Mouse (Mus musculus) embryo, embryonic 10 days (tissue): Measurements from ENCODE around the gene E130218I03Rik.

Experiments used
- DNase-seq: peaks from one replicate; pipeline ENCODE4 v3.0.0-alpha.2; 2015; ENCODE audit warnings: low spot score

The E130218I03Rik gene

DNA sequence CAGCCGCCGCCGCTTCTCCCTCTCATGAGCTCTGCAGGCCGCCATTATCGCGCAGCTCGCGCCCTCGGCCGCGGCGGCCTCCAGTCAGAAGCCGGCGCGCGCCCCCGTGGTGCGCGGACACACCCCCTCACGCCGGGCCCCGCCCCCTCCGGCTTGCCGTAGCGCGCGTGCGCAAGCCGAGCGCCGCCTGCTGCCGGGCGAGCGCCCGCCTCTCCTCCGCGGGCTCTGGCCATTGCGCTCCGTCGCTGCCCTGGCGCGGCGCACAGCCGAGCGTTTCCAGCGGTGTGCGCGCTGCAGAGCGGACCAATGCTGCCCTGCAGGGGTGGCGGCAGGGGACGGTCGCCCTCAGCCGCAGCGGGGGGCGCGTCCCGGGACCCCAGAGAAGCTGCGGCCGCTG lies 43.7 kb downstream of the E130218I03Rik start:
- DNase-seq: peak; percentile 89

DNA sequence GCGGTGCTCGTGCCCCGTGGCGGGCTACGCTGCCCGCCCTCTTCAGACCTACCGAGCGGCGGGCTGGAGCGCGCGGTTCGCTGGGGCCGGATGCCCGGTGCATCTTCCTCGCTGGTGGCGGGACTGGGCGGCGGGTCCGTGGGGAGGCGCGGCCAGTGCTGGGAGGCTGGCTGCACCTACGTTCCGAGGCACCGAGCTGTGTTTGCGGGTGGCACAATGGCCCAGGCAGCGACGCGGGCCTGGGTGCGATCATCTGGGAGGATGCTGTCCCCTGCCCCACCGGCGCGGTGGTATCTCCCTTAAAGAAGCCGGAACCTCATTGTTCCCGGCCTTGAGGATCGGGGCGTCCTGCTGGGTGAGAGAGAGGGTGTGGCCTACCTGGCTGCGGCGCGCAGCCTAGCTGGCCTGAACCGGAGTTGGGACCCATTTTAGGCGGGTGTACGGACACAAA lies 44.1 kb downstream of the E130218I03Rik start, which contains the start of gene Pdik1l:
Gene Pdik1l (minus strand): TSS at position 321 of the 451 bp plus-strand sequence.
- peak; percentile 92 for DNase-seq

DNA sequence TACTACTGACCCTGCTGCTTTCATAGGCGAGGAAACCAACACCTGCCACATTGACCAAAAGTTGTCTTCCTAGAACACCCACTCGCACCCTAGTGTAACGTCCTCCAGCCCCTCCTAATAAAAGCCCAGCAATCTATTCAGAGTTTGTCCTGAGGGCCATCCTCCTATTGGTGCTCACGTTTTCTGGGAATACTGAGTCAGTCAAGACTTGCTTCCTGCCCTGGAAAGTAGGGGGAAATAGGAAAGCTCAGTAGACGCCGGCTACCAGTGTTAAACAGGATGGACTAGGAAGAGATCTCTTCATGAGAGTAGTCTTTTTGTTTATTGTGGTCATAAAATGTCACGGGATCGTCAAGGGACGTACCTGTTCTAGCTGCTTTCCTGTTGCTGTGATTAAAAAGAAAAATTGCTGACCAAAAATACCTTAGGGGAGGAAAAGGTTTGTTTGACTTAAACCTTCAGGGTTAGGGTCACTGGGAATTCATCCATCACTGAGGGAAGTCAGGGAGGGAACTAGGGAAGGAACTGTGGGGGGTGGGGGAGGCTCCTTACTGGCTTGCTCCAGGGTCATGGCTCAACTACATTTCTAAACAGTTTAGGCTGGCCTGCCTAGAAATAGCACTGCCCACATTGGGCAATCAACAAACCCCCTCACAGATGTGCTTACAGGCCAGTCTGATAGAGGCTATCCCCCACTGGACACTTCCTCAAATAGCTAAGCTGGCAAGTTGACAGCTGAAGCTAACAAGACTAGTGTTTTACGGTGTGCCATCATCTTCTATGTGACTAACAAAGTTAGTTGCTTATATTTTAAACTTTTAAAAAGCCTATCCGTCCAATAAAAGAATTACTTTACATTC lies 45.2 kb downstream of the E130218I03Rik start:
- DNase-seq: peak; percentile 40

DNA sequence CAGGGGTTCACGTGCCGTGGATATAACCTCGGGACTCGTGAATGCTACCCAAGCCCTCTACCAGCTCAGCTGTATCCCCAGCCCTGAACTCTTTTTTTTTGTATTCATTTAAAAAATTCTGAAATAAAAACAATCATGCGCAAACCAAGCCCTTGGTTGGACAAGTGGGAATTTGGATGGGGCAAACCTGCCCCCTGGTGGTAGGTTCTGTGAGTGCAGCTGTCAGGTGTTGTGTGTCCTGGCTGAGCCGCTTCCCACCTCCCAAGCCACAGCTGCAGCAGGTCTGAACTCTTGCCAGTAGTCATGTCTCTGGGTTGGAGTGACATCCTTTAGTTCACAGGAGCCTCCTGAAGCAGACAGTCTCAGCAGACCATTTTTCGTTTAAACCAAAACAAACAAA lies 48.6 kb downstream of the E130218I03Rik start:
- DNase-seq: peak; percentile 83

DNA sequence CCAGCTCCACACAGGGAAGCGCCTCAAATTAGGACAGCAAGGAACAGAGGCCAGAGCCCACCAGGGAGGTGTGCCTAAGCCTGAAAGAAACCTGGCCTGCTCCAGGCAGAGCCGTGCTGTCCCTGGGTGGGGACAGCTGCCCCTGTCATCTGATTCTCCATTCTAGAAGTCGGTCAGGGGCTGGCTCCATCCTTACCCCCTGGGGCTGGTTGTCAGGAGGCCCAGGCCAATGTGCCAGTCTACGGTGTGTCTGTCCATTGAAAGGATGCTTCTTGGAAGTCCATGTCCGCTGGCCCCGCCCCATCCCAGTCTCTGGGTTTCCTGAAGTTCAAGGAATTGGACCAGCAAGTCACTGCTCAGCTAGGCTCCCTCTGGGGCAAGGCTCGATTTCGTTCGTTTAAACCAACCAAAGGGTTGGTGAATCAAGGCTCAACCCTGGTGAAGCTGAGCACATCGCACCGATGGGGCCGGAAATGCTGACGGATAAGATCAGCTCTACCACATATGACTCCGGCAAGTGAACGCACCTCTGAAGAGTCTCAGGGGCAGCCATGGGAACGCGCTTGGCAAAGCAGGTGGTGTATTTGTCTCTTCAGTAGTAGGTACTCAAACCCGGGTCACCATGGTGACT lies 49.7 kb downstream of the E130218I03Rik start:
- DNase-seq: no peak

DNA sequence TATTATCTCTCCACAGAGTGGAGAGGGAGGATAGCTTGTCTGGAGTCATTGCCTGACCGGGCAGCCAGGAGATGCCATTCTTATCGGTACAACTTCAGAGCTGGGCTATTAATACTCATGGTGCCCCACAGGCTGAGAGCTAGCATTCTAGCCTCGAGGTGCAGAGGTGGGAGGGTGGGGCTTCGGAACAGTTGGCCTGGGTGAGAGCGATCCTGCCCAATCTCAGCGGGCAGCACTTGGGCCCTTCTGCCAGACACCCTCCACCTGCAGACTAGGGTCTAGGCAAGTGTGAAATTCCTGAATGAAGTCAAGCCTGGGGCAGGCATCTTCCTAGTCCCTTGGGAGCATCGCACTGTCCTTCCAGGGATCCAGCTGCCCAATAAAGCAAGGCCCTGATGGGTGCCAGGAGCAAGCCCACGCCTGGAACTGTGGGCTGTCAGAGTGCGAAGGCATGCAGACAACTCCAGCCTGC lies 50.3 kb downstream of the E130218I03Rik start:
- no peak for DNase-seq
